Mouse (Mus musculus) forebrain, embryonic 10.5 days (tissue): ENCODE measurements around the gene Knstrn. TPM values are rescaled to one million over a fixed set of nuclear protein-coding genes. Genes with fewer than 3 reads are reported as not detected.

Source experiments
- DNase-seq: peaks from one replicate; pipeline ENCODE4 v3.0.0-alpha.2; 2017; ENCODE audit warnings: low spot score; ENCODE audit errors: extremely low spot score
- H3K27ac ChIP-seq: fragments of 300-500 bp; sonication (generic); 2 replicates; pipeline ENCODE4 v1.5.1; 2016; ENCODE audit warnings: mild to moderate bottlenecking
- H3K27me3 ChIP-seq: fragments of 300-500 bp; sonication (generic); 2 replicates; pipeline ENCODE4 v1.6.1; 2016; ENCODE audit warnings: mild to moderate bottlenecking; ENCODE audit not compliant: poor library complexity, severe bottlenecking
- H3K36me3 ChIP-seq: fragments of 300-500 bp; sonication (generic); replicated peaks from 2 replicates; pipeline ENCODE4 v1.6.1; 2016; ENCODE audit warnings: mild to moderate bottlenecking, moderate library complexity
- H3K4me1 ChIP-seq: fragments of 300-500 bp; sonication (generic); 2 replicates; pipeline ENCODE4 v1.6.1; 2016
- H3K4me3 ChIP-seq: fragments of 300-500 bp; sonication (generic); 2 replicates; pipeline ENCODE4 v1.5.1; 2016; ENCODE audit warnings: mild to moderate bottlenecking, moderate library complexity
- H3K9me3 ChIP-seq: fragments of 300-500 bp; sonication (generic); 2 replicates; pipeline ENCODE4 v1.6.1; 2016; ENCODE audit warnings: mild to moderate bottlenecking, moderate library complexity
- WGBS: fragments of 180-500 bp; shearing (Covaris S2); methylation state at CpG from one replicate; pipeline ENCODE4 v1.1.7; 2016; 5-methylcytosine and 5-hydroxymethylcytosine counted together
- polyA plus RNA-seq: library from polyadenylated mRNA; unstranded; fragments of >200 nt; fragmentation: Nextera tagmentation; extraction: Ambion mirVana; gene quantifications from 2 replicates; pipeline ENCODE4 v1.2.1, GENCODE M21; 2016

Knstrn gene
- polyA plus RNA-seq, 1 experiment from 2014 or later, result 180 TPM

DNA sequence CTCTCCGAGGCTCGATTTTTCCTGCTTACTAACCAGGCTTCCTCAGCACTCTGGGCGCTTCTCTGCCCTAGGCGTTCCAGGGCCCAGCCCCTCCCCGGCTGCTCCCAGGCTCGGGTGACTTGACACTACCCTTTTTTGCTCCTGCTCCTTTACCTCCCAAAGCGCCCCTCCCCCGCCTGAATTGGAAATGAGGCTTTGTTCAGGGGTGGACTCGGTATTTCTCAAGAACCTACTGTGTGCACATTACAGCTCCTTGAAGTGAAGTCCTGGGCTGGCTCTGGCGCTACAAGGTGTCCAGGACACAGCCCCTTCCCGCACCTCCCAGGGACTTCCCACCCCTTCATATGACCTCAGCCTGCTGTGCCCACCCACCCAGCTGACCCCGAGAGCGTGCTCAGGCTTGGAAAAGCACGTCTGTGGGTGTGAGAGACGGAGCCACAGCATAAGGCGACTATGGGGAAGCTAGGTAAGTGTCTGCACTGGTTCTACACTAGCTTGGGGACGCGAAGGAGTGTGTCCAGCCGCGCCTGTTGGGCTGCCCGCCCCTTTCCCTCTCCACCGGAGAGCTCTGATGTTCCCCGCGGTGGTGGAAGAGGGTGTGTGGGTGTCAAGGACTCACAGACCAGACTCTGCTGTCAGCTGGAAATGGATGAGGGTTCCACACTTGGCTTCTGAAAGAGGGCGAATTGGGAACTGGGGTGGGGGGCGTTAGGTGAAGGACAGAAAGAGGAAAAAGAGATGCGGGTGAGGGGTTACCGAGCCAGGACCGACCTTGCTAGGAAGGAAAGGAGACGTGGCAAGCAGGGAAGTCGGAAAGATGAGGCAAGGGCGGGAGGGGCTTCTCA is 86.4 kb downstream of the Knstrn start, which contains the start of gene Bahd1:
TSS of gene Bahd1 (plus strand) at position 397 of the 845 bp plus-strand sequence.
- Histone ChIP-seq H3K27me3 (peaks cover 83% of the 10 kb centered on the region), H3K36me3 (no peaks in the 10 kb centered on the region), H3K27ac (peak within 1 kb of the TSS; percentile 92), H3K9me3 (no peaks in the 10 kb centered on the region), H3K4me3 (peak within 1 kb of the TSS; percentile 94), H3K4me1 (peaks cover 89% of the 10 kb centered on the region)
- under 1% methylated on average over 32 of the region's 32 CpGs for WGBS
- DNase-seq, result peak; percentile 62

DNA sequence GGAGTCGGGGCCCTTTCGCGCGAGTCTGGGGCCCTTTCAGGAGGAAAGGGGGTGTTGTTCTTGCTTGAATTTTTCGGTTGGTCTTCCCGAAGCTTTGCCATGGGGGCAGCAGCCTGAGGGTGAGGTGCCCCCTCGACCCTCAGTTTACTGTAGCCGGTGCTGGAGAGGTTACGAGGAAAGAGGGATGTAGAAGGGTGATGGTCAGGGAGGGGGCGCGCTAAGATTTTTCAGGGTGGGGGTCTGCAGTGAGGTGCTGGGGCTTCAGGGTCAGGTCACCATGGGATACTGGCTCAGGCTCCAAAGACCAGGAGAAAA is 87.0 kb downstream of the Knstrn start:
- Histone ChIP-seq H3K36me3 (no peaks in the 10 kb centered on the region), H3K27ac (peak overlapping the region; percentile 92), H3K4me3 (peak overlapping the region; percentile 94), H3K4me1 (peaks cover 95% of the 10 kb centered on the region), H3K9me3 (no peaks in the 10 kb centered on the region), H3K27me3 (peaks cover 77% of the 10 kb centered on the region)
- DNase-seq, result no peak
- WGBS, result 0% methylated on average over 11 of the region's 11 CpGs

DNA sequence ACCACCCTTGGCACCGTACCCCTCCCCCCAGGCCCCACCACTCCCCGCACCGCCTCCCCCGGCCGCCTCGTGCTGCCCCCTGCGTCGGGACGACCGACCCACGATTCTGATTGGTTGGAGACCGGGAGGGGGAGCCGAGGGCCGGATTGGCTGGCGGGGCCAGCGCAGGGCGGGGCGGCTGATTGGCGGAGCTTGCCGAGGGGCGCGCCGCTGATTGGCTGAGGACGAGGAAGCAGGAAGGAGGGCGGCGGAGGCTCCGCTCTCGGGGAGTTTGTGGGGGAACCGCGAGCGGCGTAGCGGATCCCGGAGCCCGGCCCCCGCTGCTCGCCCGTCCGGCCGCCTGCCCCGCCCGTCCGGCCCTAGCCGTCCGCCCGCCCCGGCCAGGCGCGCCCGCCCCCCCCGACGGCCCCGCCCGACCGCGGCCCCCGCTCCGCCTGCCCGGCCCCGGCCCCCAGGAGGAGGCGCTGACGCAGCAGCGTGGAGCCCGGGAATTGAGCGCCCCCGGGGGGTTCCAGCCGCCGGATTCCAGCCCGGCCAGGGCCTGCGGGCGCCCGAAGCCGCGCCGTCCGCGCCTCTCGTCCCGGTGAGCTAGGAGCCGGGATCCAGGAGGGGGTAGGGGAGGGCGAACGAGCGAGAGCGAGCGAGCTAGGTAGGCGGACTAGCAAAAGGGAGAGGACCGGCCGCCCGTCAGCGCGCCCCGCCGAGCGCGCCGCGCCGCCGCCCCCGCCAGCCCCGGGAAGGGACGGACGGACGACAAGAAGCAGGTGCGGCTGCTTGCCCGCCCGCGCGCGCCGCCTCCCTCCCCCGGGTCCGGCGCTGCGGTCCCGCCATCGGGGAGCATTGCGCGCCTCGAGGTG is 87.6 kb downstream of the Knstrn start:
- H3K36me3 ChIP-seq, result no peaks in the 10 kb centered on the region
- under 1% methylated on average over 93 of the region's 120 CpGs for WGBS
- DNase-seq, result peak; percentile 95
- peaks cover 95% of the 10 kb centered on the region for H3K4me1 ChIP-seq
- peaks cover 71% of the 10 kb centered on the region for H3K27me3 ChIP-seq
- H3K9me3 ChIP-seq, result no peaks in the 10 kb centered on the region
- peak overlapping the region; percentile 94 for H3K4me3 ChIP-seq
- H3K27ac ChIP-seq, result peak overlapping the region; percentile 92

DNA sequence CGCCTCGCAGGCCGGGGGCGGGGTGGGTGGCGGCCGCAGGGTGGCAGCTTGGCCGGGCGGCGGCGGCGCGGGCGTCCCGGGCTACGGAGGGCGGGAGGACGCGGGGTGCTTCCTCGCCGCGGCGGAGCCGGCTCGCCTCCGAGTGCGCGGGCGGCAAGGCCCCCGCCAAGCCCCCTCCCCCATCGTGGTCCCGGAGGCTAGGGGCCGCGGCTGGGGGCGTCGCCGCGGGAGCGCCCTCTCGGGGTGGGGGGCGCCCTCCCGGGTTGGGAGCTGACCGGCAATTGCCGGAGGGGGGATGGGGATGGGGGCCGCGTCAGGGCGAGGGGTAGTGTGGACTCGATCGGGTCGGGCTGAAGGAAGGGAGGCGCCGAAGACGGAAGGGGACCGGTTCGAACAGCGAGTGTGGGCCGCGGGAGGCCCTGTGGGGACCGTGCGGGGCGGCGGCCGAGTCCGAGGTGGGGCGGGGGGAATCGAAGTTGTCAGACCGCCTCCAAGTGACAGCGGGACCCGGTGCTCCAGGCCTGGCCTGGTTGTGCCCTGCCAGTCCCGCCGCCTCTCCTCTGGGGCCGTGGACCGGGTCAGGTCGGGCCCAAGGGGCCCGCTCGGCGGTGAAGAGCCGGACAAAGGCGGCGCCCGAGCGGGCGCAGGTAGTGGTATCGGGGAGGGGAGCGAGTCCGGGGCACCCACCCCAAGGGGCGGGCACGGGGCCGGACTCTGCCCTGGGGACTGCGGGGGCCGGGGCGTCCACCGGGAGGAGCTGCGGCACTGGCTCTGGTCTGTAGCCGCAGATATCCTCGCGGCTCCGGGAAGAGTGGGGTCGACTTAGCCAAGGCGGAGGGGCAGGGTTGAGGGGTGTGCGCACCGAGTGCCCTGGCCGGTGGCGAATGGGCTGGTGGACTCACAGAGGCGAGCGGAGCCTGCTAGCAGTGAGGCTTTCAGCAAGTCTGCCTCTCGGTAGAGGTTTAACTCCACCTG is 88.5 kb downstream of the Knstrn start:
- peak; percentile 65 for DNase-seq
- H3K4me1 ChIP-seq, result peaks cover 86% of the 10 kb centered on the region
- H3K9me3 ChIP-seq, result no peaks in the 10 kb centered on the region
- WGBS, result under 1% methylated on average over 85 of the region's 106 CpGs
- peaks cover 62% of the 10 kb centered on the region for H3K27me3 ChIP-seq
- no peaks in the 10 kb centered on the region for H3K36me3 ChIP-seq
- peak overlapping the region; percentile 94 for H3K4me3 ChIP-seq
- H3K27ac ChIP-seq, result peak overlapping the region; percentile 92

DNA sequence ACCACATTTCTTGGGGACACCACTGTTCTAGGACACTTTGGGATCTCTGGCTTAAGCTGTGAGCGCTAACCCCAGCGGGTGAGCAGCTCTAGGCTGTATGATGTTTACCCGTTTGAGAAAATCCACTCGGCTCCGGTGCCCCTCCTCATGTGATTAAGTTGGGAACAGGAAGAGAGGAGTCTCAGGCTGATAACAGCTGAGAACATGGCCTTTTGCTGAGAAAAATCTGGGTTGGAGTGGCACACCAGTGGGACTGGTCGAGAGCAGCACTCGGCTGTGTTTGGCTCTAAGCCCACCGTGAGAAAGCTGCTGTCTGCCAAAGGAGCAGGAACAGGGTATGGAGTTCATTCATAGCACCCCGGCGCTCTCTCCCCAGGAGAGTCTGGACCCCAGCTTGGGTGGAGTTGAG is 89.5 kb downstream of the Knstrn start:
- WGBS, result 8% methylated on average over 10 of the region's 10 CpGs
- DNase-seq, result no peak
- no peaks in the 10 kb centered on the region for H3K36me3 ChIP-seq
- peaks cover 52% of the 10 kb centered on the region for H3K27me3 ChIP-seq
- no peak overlapping the region for H3K27ac ChIP-seq
- no peaks in the 10 kb centered on the region for H3K9me3 ChIP-seq
- peak overlapping the region; percentile 94 for H3K4me3 ChIP-seq
- H3K4me1 ChIP-seq, result peaks cover 76% of the 10 kb centered on the region

Other genes starting within 250 kb of the Knstrn start
- 168 and 179 TPM in 2 replicates for gene Bub1b, start 215.8 kb upstream of the Knstrn start, polyA plus RNA-seq
- gene Pak6, start 150.7 kb upstream of the Knstrn start, polyA plus RNA-seq, result 0.52 and 1.6 TPM in 2 replicates
- not detected in 2 replicates for gene Ankrd63, start 110.0 kb upstream of the Knstrn start, polyA plus RNA-seq
- gene Plcb2, start 85.6 kb upstream of the Knstrn start, polyA plus RNA-seq, result 0.38 and 0.46 TPM in 2 replicates
- gene Inafm2, start 68.2 kb upstream of the Knstrn start, polyA plus RNA-seq, result 19.8 and 21.7 TPM in 2 replicates
- 0.53 and 0.64 TPM in 2 replicates for gene Ccdc9b, start 51.3 kb upstream of the Knstrn start, polyA plus RNA-seq
- not detected in 2 replicates for gene Phgr1, start 41.2 kb upstream of the Knstrn start, polyA plus RNA-seq
- gene Disp2, start 34.3 kb upstream of the Knstrn start, polyA plus RNA-seq, result 1.0 and 1.2 TPM in 2 replicates
- 66.2 and 67.7 TPM in 2 replicates for gene Ivd, start 48.0 kb downstream of the Knstrn start, polyA plus RNA-seq
- 3.6 and 4.1 TPM in 2 replicates for gene Bahd1, start 86.4 kb downstream of the Knstrn start, polyA plus RNA-seq
- 13.8 and 14.5 TPM in 2 replicates for gene Chst14, start 112.5 kb downstream of the Knstrn start, polyA plus RNA-seq
- 20.5 and 21.0 TPM in 2 replicates for gene Ccdc32, start 215.4 kb downstream of the Knstrn start, polyA plus RNA-seq
- 9.2 and 9.4 TPM in 2 replicates for gene Rpusd2, start 220.8 kb downstream of the Knstrn start, polyA plus RNA-seq
- gene Knl1, start 233.1 kb downstream of the Knstrn start, polyA plus RNA-seq, result 68.5 and 74.0 TPM in 2 replicates